Mouse (Mus musculus): ENCODE measurements around the gene Plekhg5.

DNA sequence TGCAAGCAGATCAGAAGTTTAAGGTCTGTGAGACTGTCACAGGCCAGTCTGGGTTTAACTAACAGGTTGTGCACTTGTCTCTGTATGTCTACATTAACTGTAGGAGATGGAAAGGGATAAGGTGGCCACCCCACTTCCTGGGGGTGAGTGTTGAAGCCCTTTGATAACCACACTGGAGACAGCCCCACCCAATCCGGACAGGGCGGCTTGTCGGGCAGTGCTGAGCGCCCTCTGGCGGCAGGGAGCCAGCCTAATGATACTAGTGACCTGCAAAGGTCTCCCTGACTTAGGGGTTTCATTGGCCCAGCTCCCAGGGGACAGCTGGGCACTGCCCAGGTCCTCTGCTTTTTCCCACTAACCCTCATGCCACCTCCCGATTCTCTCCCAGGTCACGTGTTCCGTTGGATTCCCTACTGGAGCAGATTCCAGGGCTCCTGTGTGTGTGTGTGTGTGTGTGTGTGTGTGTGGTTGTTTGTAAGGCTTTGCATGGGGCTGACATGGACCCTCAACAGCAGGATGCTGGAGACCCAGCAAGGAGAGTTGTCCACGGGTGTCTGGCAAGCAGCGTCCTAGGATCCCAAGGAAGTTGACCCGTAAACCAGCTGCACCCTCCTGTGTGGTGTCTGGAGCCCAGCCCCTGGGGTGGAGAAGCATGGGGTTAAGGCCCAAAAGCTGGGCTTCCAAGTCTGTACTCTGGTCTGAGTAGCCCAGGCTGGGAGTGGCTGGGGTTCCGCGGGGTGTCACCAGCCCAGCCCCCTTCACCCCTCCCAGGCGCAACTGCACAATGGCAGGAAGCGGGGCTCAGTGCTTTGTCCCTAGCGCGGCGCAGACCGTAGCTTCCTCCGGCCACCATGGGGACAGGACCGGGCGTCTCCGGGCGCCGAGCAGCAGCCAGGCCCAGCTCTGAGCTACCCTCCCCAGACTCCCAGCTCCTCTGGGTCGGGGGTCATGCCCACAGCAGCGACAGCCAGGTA, 23.9 kb downstream of the Plekhg5 start:
- TF ChIP-seq CTCF (conservative IDR thresholded peaks at IDR 0.05; ENCODE audit: insufficient read depth, insufficient read length, low read depth, low read length): peak; percentile 82
- no peak for TF ChIP-seq POLR2A (IDR thresholded peaks at IDR 0.05; ENCODE audit: low read depth, low read length)

All from kidney, adult 2 months (tissue).